8 mouse cellular contexts compared by ENCODE assay signal in genomic region chr16:21333223-21333951, GRCm38 (mm10).
DNase-seq lines count a peak whose midpoint lies in the region; ATAC-seq and TF ChIP-seq lines count a peak whose summit lies in the region.

No protein-coding gene starts in this region.

- peak; percentile 96 for DNase-seq in A20 (ENCODE audit: low read depth, low spot score)
- DNase-seq in heart, embryonic 10.5 days (ENCODE audit: low spot score) = peak; percentile 96
- DNase-seq in limb, embryonic 14.5 days (ENCODE audit: low spot score) = peak; percentile 88
- peak; percentile 78 to 90 for DNase-seq in spleen, adult 2 months (ENCODE audit: low read depth in 1 of 2, low spot score in 2 of 2)

- H3K9me3 ChIP-seq in heart, embryonic 10.5 days = no peaks in the 10 kb centered on the region
- H3K9me3 ChIP-seq in kidney, embryonic 14.5 days (ENCODE audit: control insufficient read depth, low read length) = no peaks in the 10 kb centered on the region
- no peaks in the 10 kb centered on the region for H3K9me3 ChIP-seq in limb, embryonic 14.5 days (ENCODE audit: control insufficient read depth, low read length)
- H3K9me3 ChIP-seq in midbrain, embryonic 16.5 days (replicated peaks; ENCODE audit: control insufficient read depth, low read length, poor library complexity, severe bottlenecking) = no peaks in the 10 kb centered on the region

- no peaks in the 10 kb centered on the region for H3K27me3 ChIP-seq in heart, embryonic 10.5 days (ENCODE audit: insufficient read depth, poor library complexity, severe bottlenecking)
- H3K27me3 ChIP-seq in kidney, embryonic 14.5 days (ENCODE audit: control insufficient read depth, insufficient read depth, low read length) = no peaks in the 10 kb centered on the region
- H3K27me3 ChIP-seq in limb, embryonic 14.5 days (ENCODE audit: control insufficient read depth, insufficient read depth, low read length) = no peaks in the 10 kb centered on the region
- no peaks in the 10 kb centered on the region for H3K27me3 ChIP-seq in midbrain, embryonic 16.5 days (ENCODE audit: control insufficient read depth, insufficient read depth, low read depth, low read length)
- H3K27me3 ChIP-seq in spleen, adult 2 months (ENCODE audit: control insufficient read depth, insufficient read depth, low read length) = no peaks in the 10 kb centered on the region

- peak overlapping the region; percentile 66 for H3K4me2 ChIP-seq in kidney, embryonic 14.5 days (replicated peaks; ENCODE audit: low read depth, low read length)
- H3K4me2 ChIP-seq in limb, embryonic 14.5 days (replicated peaks; ENCODE audit: low read depth, low read length, severe bottlenecking) = peak overlapping the region; percentile 80
- peak overlapping the region; percentile 96 for H3K4me2 ChIP-seq in midbrain, embryonic 16.5 days (ENCODE audit: low read length)

- peak overlapping the region; percentile 55 for H3K27ac ChIP-seq in bone marrow macrophage, adult 2 months (ENCODE audit: insufficient read depth, low read depth, low read length)
- H3K27ac ChIP-seq in embryonic fibroblast, embryonic 13.5 days (ENCODE audit: insufficient read depth, low read length) = peak overlapping the region; percentile 74
- peak overlapping the region; percentile 96 for H3K27ac ChIP-seq in heart, embryonic 10.5 days
- H3K27ac ChIP-seq in kidney, embryonic 14.5 days (ENCODE audit: low read depth, low read length) = peak overlapping the region; percentile 89
- H3K27ac ChIP-seq in limb, embryonic 14.5 days (replicated peaks; ENCODE audit: low read depth, low read length) = peak overlapping the region; percentile 87
- peak overlapping the region; percentile 97 for H3K27ac ChIP-seq in midbrain, embryonic 16.5 days (ENCODE audit: low read length)
- H3K27ac ChIP-seq in spleen, adult 2 months (ENCODE audit: insufficient read depth, low read length) = peak overlapping the region; percentile 86

- H3K4me3 ChIP-seq in bone marrow macrophage, adult 2 months (ENCODE audit: insufficient read depth, low read length) = peak overlapping the region; percentile 70
- H3K4me3 ChIP-seq in embryonic fibroblast, embryonic 13.5 days (ENCODE audit: insufficient read depth, low read length) = peak overlapping the region; percentile 81
- H3K4me3 ChIP-seq in heart, embryonic 10.5 days = peak overlapping the region; percentile 73
- peak overlapping the region; percentile 59 for H3K4me3 ChIP-seq in kidney, embryonic 14.5 days (ENCODE audit: low read length)
- H3K4me3 ChIP-seq in limb, embryonic 14.5 days (replicated peaks; ENCODE audit: low read length) = peak overlapping the region; percentile 69
- H3K4me3 ChIP-seq in midbrain, embryonic 16.5 days (ENCODE audit: low read depth, low read length) = peak overlapping the region; percentile 65
- peak overlapping the region; percentile 78 for H3K4me3 ChIP-seq in spleen, adult 2 months (ENCODE audit: extremely low read depth, insufficient read depth, insufficient read length)

- H3K36me3 ChIP-seq in heart, embryonic 10.5 days = peaks cover 4% of the 10 kb centered on the region; the same call in 1 of the 2 replicates
- no peaks in the 10 kb centered on the region for H3K36me3 ChIP-seq in kidney, embryonic 14.5 days (ENCODE audit: control insufficient read depth, insufficient read depth, low read length)
- no peaks in the 10 kb centered on the region for H3K36me3 ChIP-seq in limb, embryonic 14.5 days (ENCODE audit: control insufficient read depth, insufficient read depth, low read length)
- H3K36me3 ChIP-seq in midbrain, embryonic 16.5 days (ENCODE audit: control insufficient read depth, insufficient read depth, low read length) = no peaks in the 10 kb centered on the region
- H3K36me3 ChIP-seq in spleen, adult 2 months (ENCODE audit: control insufficient read depth, insufficient read depth, low read length) = no peaks in the 10 kb centered on the region

- TF ChIP-seq POLR2A in bone marrow macrophage, adult 2 months (IDR thresholded peaks at IDR 0.05; ENCODE audit: borderline replicate concordance, low read depth, low read length) = 0 out of 2 replicates have a peak, but pooled peaks have one; percentile 27
- peak; percentile 77 for TF ChIP-seq POLR2A in embryonic fibroblast, embryonic 13.5 days (IDR thresholded peaks at IDR 0.05; ENCODE audit: low read depth, low read length)
- peak; percentile 74; the same call in 1 of the 2 replicates for TF ChIP-seq POLR2A in limb, embryonic 14.5 days (IDR thresholded peaks at IDR 0.05; ENCODE audit: borderline replicate concordance, extremely low read depth, insufficient read depth, insufficient read length)
- peak; percentile 96 for TF ChIP-seq POLR2A in spleen, adult 2 months (IDR thresholded peaks at IDR 0.05; ENCODE audit: low read depth, low read length)

- TF ChIP-seq CTCF in bone marrow macrophage, adult 2 months (IDR thresholded peaks at IDR 0.05; ENCODE audit: low read depth, low read length) = no peak
- TF ChIP-seq CTCF in embryonic fibroblast, embryonic 13.5 days (IDR thresholded peaks at IDR 0.05; ENCODE audit: borderline replicate concordance, insufficient read depth, low read length) = no peak
- no peak for TF ChIP-seq CTCF in spleen, adult 2 months (IDR thresholded peaks at IDR 0.05; ENCODE audit: extremely low read depth, insufficient read depth, insufficient read length, insufficient replicate concordance)

- H3K4me1 ChIP-seq in bone marrow macrophage, adult 2 months (ENCODE audit: control insufficient read depth, insufficient read depth, low read length) = peaks cover 17% of the 10 kb centered on the region
- H3K4me1 ChIP-seq in embryonic fibroblast, embryonic 13.5 days (ENCODE audit: control insufficient read depth, insufficient read depth, low read length) = peaks cover 6% of the 10 kb centered on the region
- H3K4me1 ChIP-seq in heart, embryonic 10.5 days = peaks cover 19% of the 10 kb centered on the region
- no peaks in the 10 kb centered on the region for H3K4me1 ChIP-seq in kidney, embryonic 14.5 days (ENCODE audit: control insufficient read depth, insufficient read depth, low read length)
- H3K4me1 ChIP-seq in limb, embryonic 14.5 days (ENCODE audit: control insufficient read depth, insufficient read depth, low read length) = peaks cover 17% of the 10 kb centered on the region; the same call in 1 of the 2 replicates
- peaks cover 18% of the 10 kb centered on the region for H3K4me1 ChIP-seq in midbrain, embryonic 16.5 days (ENCODE audit: control insufficient read depth, insufficient read depth, low read length)
- peaks cover 6% of the 10 kb centered on the region; the same call in 1 of the 2 replicates for H3K4me1 ChIP-seq in spleen, adult 2 months (ENCODE audit: control insufficient read depth, insufficient read depth, insufficient read length)

- peak overlapping the region; percentile 72 for H3K9ac ChIP-seq in kidney, embryonic 14.5 days (ENCODE audit: low read depth, low read length)
- H3K9ac ChIP-seq in limb, embryonic 14.5 days (ENCODE audit: low read depth, low read length, severe bottlenecking) = peak overlapping the region; percentile 78
- peak overlapping the region; percentile 79 for H3K9ac ChIP-seq in midbrain, embryonic 16.5 days (ENCODE audit: low read depth, low read length)

- peak; percentile 88 for ATAC-seq in kidney, embryonic 14.5 days (ENCODE audit: low FRiP score, low TSS enrichment)
- peak; percentile 92 for ATAC-seq in limb, embryonic 14.5 days (ENCODE audit: low FRiP score, low read depth)
- ATAC-seq in midbrain, embryonic 16.5 days = peak; percentile 93

- WGBS in heart, embryonic 10.5 days = under 1% methylated on average over 44 of the region's 44 CpGs
- 2% methylated on average over 44 of the region's 44 CpGs for WGBS in kidney, embryonic 14.5 days
- under 1% methylated on average over 36 of the region's 44 CpGs for WGBS in limb, embryonic 14.5 days
- WGBS in midbrain, embryonic 16.5 days = 1% methylated on average over 43 of the region's 44 CpGs
- WGBS in spleen, adult 2 months = 8% methylated on average over 44 of the region's 44 CpGs

Comparison
In these comparisons a context has a peak if more than half of its experiments do, and no peak if none do; other contexts are left out.
1. Peak in every context shown above with its lines: DNase-seq, ATAC-seq, H3K4me3 ChIP-seq and H3K27ac ChIP-seq.
2. POLR2A ChIP-seq: peak in every context shown above with its lines; median percentile 96 in spleen, adult 2 months; 77 in embryonic fibroblast, embryonic 13.5 days; 74 in limb, embryonic 14.5 days; 27 in bone marrow macrophage, adult 2 months.